7 mouse cellular contexts compared by ENCODE assay signal in the genomic region with DNA sequence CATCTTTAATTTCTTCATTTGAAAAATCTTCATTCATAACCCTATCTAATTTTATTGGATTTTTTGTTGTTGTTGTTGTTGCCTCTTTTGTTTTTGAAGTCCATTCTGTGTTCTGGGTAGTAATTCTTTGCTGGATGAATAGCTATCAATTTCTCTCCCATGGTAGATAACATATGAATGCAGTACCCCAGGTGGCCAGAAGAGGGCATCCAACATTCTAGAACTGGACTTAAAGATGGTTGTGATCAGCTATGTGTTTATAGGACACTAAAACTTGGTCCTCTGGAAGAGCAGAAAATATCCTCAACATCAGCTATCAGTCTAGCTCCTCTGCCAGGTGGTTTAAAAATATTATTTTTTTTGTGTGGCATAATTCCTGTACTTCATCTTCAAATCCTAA.
DNase-seq lines count a peak whose midpoint lies in the region; ATAC-seq and TF ChIP-seq lines count a peak whose summit lies in the region.
"Not testable (repeated sequence)": the region's sequence is repeated elsewhere in the genome, so short reads cannot be mapped to it uniquely, and the experiment has no call there.

No protein-coding gene starts in this region.

- H3K4me1 ChIP-seq in MEL (ENCODE audit: control insufficient read depth in 1 of 2, insufficient read depth in 2 of 2, low read length in 2 of 2); forebrain, embryonic 14.5 days (ENCODE audit: control insufficient read depth, insufficient read depth, low read length); limb, embryonic 10.5 days: not testable (repeated sequence)

- H3K27ac ChIP-seq in MEL (ENCODE audit: control insufficient read depth, low read depth, low read length); forebrain, embryonic 14.5 days (ENCODE audit: low read depth, low read length); limb, embryonic 10.5 days: not testable (repeated sequence)

- not testable (repeated sequence) for H3K9ac ChIP-seq in MEL (ENCODE audit: control insufficient read depth, low read depth, low read length, poor library complexity, severe bottlenecking); forebrain, embryonic 14.5 days (ENCODE audit: low read length)

- not testable (repeated sequence) for H3K4me2 ChIP-seq in forebrain, embryonic 14.5 days (ENCODE audit: low read length)

- DNase-seq in MEL (ENCODE audit: low read depth, low spot score) = peak; percentile 50
- DNase-seq in c-Kit-positive CD71-negative TER-119-negative erythroid progenitor cells, embryonic 14.5 days (ENCODE audit: low read depth) = peak; percentile 8
- peak; percentile 15 for DNase-seq in forebrain, embryonic 14.5 days (ENCODE audit: low spot score)
- peak; percentile 44 for DNase-seq in induced T-regulatory cell, adult 2 months (ENCODE audit: low read depth)
- DNase-seq in limb, embryonic 10.5 days (ENCODE audit: low spot score) = peak; percentile 30
- DNase-seq in spleen, postnatal 4 days (ENCODE audit: low spot score in 2 of 2) = peak; percentile 25 to 74

- not testable (repeated sequence) for H3K27me3 ChIP-seq in MEL (ENCODE audit: control insufficient read depth in 1 of 2, insufficient read depth in 2 of 2, low read length in 2 of 2); forebrain, embryonic 14.5 days (replicated peaks; ENCODE audit: control insufficient read depth, insufficient read depth, low read length); limb, embryonic 10.5 days (ENCODE audit: low read depth, poor library complexity, severe bottlenecking)

- not testable (repeated sequence) for TF ChIP-seq EP300 in MEL (IDR thresholded peaks at IDR 0.05; ENCODE audit: low read depth in 1 of 2, low read length in 2 of 2)

- not testable (repeated sequence) for H3K9me3 ChIP-seq in MEL (replicated peaks; ENCODE audit: insufficient read depth, low read length); forebrain, embryonic 14.5 days (replicated peaks; ENCODE audit: control insufficient read depth, low read length); limb, embryonic 10.5 days (replicated peaks)

- TF ChIP-seq POLR2A in MEL (IDR thresholded peaks at IDR 0.05; ENCODE audit: control insufficient read depth in 1 of 2, insufficient read depth in 1 of 2, low read depth in 1 of 2, low read length in 2 of 2, poor library complexity in 1 of 2) = not testable (repeated sequence)

- TF ChIP-seq RAD21 in MEL (IDR thresholded peaks at IDR 0.05; ENCODE audit: low read depth, low read length) = peak; percentile 19

- ATAC-seq in forebrain, embryonic 14.5 days = not testable (repeated sequence)
- ATAC-seq in megakaryocyte-erythroid progenitor cell, adult 5-6 weeks (replicated peaks; ENCODE audit: low FRiP score, low TSS enrichment, poor library complexity, severe bottlenecking) = peak; percentile 65; the same call in 1 of the 2 replicates

- H3K79me2 ChIP-seq in MEL (ENCODE audit: control insufficient read depth, insufficient read depth, low read length, poor library complexity) = not testable (repeated sequence)

- peak in 2 of 3 experiments; percentile 31 to 33; a peak in 4 of 6 replicates for TF ChIP-seq CTCF in MEL (IDR thresholded peaks at IDR 0.05 in 2 of 3, conservative IDR thresholded peaks at IDR 0.05 in 1 of 3; ENCODE audit: control insufficient read depth in 1 of 3, insufficient read depth in 1 of 3, low read depth in 2 of 3, low read length in 3 of 3, poor library complexity in 1 of 3, severe bottlenecking in 1 of 3)

- H3K36me3 ChIP-seq in MEL (ENCODE audit: control insufficient read depth in 1 of 2, insufficient read depth in 2 of 2, low read length in 2 of 2); forebrain, embryonic 14.5 days (ENCODE audit: control insufficient read depth, insufficient read depth, low read length); limb, embryonic 10.5 days: not testable (repeated sequence)

- H3K4me3 ChIP-seq in MEL (ENCODE audit: control insufficient read depth in 1 of 2, insufficient read depth in 1 of 2, low read depth in 2 of 2, low read length in 2 of 2); forebrain, embryonic 14.5 days (ENCODE audit: low read depth, low read length); limb, embryonic 10.5 days: not testable (repeated sequence)

TF ChIP-seq in MEL, 35 proteins besides CTCF, POLR2A, EP300 and RAD21:
- peak; percentile 25; the same call in 1 of the 2 replicates for TF ChIP-seq SMC3 (IDR thresholded peaks at IDR 0.05; ENCODE audit: low read depth, low read length)
